12 mouse cellular contexts compared by ENCODE assay signal in genomic region chr9:20751477-20752029, GRCm38 (mm10). TPM values are rescaled to one million over a fixed set of nuclear protein-coding genes. Genes with fewer than 3 reads are reported as not detected.
DNase-seq lines count a peak whose midpoint lies in the region; ATAC-seq and TF ChIP-seq lines count a peak whose summit lies in the region.
"Had no signal": no experiment of that assay in that cellular context is flagged by ENCODE, and none has a peak within 500 bp of the region (broad histone marks: within the 10 kb centered on the region; RNA-seq: fewer than 3 reads in every experiment).

No protein-coding gene starts in this region.

- ATAC-seq in hindbrain, postnatal 0 days = peak; percentile 39; the same call in 1 of the 2 replicates

- no peak for TF ChIP-seq POLR2A in brain, embryonic 14.5 days (IDR thresholded peaks at IDR 0.05; ENCODE audit: borderline replicate concordance, extremely low read depth, insufficient read depth, insufficient read length, poor library complexity, severe bottlenecking)

- no peaks in the 10 kb centered on the region for H3K27me3 ChIP-seq in hindbrain, postnatal 0 days (ENCODE audit: insufficient read depth, low read length)

- no peak overlapping the region for H3K9ac ChIP-seq in hindbrain, postnatal 0 days (replicated peaks; ENCODE audit: low read length)
- H3K9ac ChIP-seq: heart, embryonic 15.5 days; stomach, embryonic 15.5 days had no signal

- peak; percentile 46 for DNase-seq in lung, postnatal 36 days
- no peak for DNase-seq in lung, adult 18-20 months
- DNase-seq in brain, embryonic 14.5 days (ENCODE audit: low read depth) = peak; percentile 79
- DNase-seq in hindbrain, postnatal 0 days (ENCODE audit: low spot score) = peak; percentile 70
- peak; percentile 62 for DNase-seq in retina, embryonic 14.5 days (ENCODE audit: low spot score)
- no peak for DNase-seq in ovary, postnatal 36 days (ENCODE audit: low spot score)
- no peak for DNase-seq in cerebellum, adult 11 months
- DNase-seq: adrenal gland, postnatal 10 days; left cerebral cortex, postnatal 4 days had no signal

- H3K4me2 ChIP-seq in hindbrain, postnatal 0 days (ENCODE audit: low read depth, low read length) = no peak overlapping the region
- H3K4me2 ChIP-seq: heart, embryonic 15.5 days; stomach, embryonic 15.5 days had no signal

- H3K4me1 ChIP-seq in hindbrain, postnatal 0 days (ENCODE audit: insufficient read depth, low read length) = no peaks in the 10 kb centered on the region
- H3K4me1 ChIP-seq: heart, embryonic 15.5 days had no signal

- H3K36me3 ChIP-seq in hindbrain, postnatal 0 days (ENCODE audit: insufficient read depth, low read length) = no peaks in the 10 kb centered on the region
- H3K36me3 ChIP-seq: heart, embryonic 15.5 days; stomach, embryonic 15.5 days had no signal

- H3K27ac ChIP-seq in hindbrain, postnatal 0 days = no peak overlapping the region
- H3K27ac ChIP-seq: heart, embryonic 15.5 days; stomach, embryonic 15.5 days had no signal

- H3K4me3 ChIP-seq in hindbrain, postnatal 0 days (ENCODE audit: low read length) = no peak overlapping the region
- H3K4me3 ChIP-seq: heart, embryonic 15.5 days; myocyte; stomach, embryonic 15.5 days had no signal

- 62% methylated on average over 6 of the region's 6 CpGs for WGBS in hindbrain, postnatal 0 days

- TF ChIP-seq CTCF in brain, embryonic 14.5 days (IDR thresholded peaks at IDR 0.05; ENCODE audit: borderline replicate concordance, extremely low read depth, insufficient read depth, insufficient read length) = no peak
- peak; percentile 37 for TF ChIP-seq CTCF in hindbrain, postnatal 0 days (IDR thresholded peaks at IDR 0.05; ENCODE audit: low read depth)

- no peaks in the 10 kb centered on the region for H3K9me3 ChIP-seq in hindbrain, postnatal 0 days (ENCODE audit: low read length)
- H3K9me3 ChIP-seq: heart, embryonic 15.5 days; stomach, embryonic 15.5 days had no signal

RNA-seq across cellular contexts. Expression of gene Olfm2, which starts 5.4 kb away (rescaled TPM):
- polyA plus RNA-seq in brain, embryonic 14.5 days (2012; rRNA removed) = 139 and 162 TPM in 2 replicates
- total RNA-seq in hindbrain, postnatal 0 days (2014; rRNA removed) = 317 and 346 TPM in 2 replicates
- 190 and 213 TPM in 2 replicates for polyA plus RNA-seq in hindbrain, postnatal 0 days (2015; fragmentation: Nextera tagmentation; extraction: Ambion mirVana)

Comparison
In these comparisons a context has a peak if more than half of its experiments do, and no peak if none do; other contexts are left out.
1. DNase-seq: peak in lung, postnatal 36 days (single experiment), brain, embryonic 14.5 days (single experiment), hindbrain, postnatal 0 days (single experiment) and retina, embryonic 14.5 days (single experiment); none in lung, adult 18-20 months (0 of 2), ovary, postnatal 36 days (single experiment) and cerebellum, adult 11 months (single experiment).